Mouse (Mus musculus): ENCODE data around the gene Sowaha. TPM values are rescaled to one million over a fixed set of nuclear protein-coding genes. Genes with fewer than 3 reads are reported as not detected.

Gene Sowaha
- polyA plus RNA-seq, 1 experiment from 2014 or later, result 0.27 TPM

GRCm38 (mm10) chr11:53463551-53464424 is 16.3 kb downstream of the Sowaha start:
- 8% methylated on average over 55 of the region's 55 CpGs for WGBS

DNA sequence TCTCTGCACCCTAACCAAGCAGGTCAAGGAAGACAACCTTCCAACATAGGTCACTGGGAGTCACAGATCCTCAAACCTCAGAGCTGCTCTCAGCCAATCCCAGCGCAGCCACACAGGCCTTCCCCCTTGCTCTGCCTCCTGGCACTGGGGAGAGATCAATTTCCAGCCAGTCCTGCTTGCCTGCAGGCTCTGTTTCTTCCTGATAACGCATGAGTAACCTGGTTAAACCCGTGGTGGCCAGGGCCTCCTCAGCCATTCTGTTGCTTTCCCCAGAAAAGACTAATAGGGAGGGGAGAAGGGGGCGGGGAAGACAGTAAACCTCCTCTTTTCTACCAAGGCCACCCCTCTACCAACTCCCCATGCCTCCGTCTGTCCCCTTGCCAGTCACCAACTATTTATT is 18.3 kb downstream of the Sowaha start:
- ATAC-seq (ENCODE audit: low read depth), result no peak
- Histone ChIP-seq H3K4me3 (no peak overlapping the region), H3K9me3 (0 out of 2 replicates have a peak, but pooled peaks cover 4% of the 10 kb centered on the region), H3K4me1 (replicated peaks) (peaks cover 24% of the 10 kb centered on the region), H3K4me2 (no peak overlapping the region), H3K27ac (replicated peaks) (no peak overlapping the region), H3K36me3 (no peaks in the 10 kb centered on the region), H3K9ac (no peak overlapping the region), H3K27me3 (peaks cover 99% of the 10 kb centered on the region)
- 24% methylated on average over 5 of the region's 5 CpGs for WGBS

More at GRCm38 (mm10) chr11:53463551-53464424, 16.3 kb downstream of the Sowaha start:
- H3K9ac ChIP-seq, result peak overlapping the region; percentile 55
- H3K27ac ChIP-seq (replicated peaks), result no peak overlapping the region
- peaks cover 16% of the 10 kb centered on the region for H3K4me1 ChIP-seq (replicated peaks)
- peak overlapping the region; percentile 43 for H3K4me3 ChIP-seq
- H3K36me3 ChIP-seq, result no peaks in the 10 kb centered on the region
- peak; percentile 6; the same call in 1 of the 2 replicates for ATAC-seq (ENCODE audit: low read depth)
- H3K4me2 ChIP-seq, result peak overlapping the region; percentile 80
- peaks cover 96% of the 10 kb centered on the region for H3K27me3 ChIP-seq
- H3K9me3 ChIP-seq, result 0 out of 2 replicates have a peak, but pooled peaks cover 4% of the 10 kb centered on the region

- no peak overlapping the region for H3K4me2 ChIP-seq
- H3K9me3 ChIP-seq, result 0 out of 2 replicates have a peak, but pooled peaks cover 4% of the 10 kb centered on the region
- H3K9ac ChIP-seq, result no peak overlapping the region
- H3K4me1 ChIP-seq (replicated peaks), result peaks cover 22% of the 10 kb centered on the region
- no peaks in the 10 kb centered on the region for H3K36me3 ChIP-seq
- H3K27me3 ChIP-seq, result peaks cover 100% of the 10 kb centered on the region
- 85% methylated on average over 3 of the region's 3 CpGs for WGBS
- no peak overlapping the region for H3K27ac ChIP-seq (replicated peaks)
- H3K4me3 ChIP-seq, result no peak overlapping the region
- no peak for ATAC-seq (ENCODE audit: low read depth)
These were observed 19.9 kb downstream of the Sowaha start for GRCm38 (mm10) chr11:53460192-53460591.

DNA sequence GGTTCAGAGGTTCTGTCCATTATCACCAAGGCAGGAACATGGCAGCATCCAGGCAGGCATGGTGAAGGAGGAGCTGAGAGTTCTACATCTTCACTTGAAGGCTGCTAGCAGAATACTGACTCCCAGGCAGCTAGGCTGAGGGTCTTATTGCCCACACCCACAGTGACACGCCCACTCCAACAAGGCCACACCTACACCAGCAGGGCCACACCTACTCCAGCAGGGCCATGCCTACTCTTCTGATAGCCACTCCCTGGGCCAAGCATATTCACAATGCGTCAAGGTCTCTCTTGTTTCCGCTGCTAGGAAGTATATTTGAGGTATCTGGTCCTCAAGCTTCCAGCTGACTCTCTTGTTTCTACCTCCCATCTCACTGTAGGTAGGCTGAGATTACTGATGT is 21.1 kb downstream of the Sowaha start:
- H3K9me3 ChIP-seq, result no peaks in the 10 kb centered on the region
- H3K4me2 ChIP-seq, result no peak overlapping the region
- peaks cover 20% of the 10 kb centered on the region for H3K4me1 ChIP-seq (replicated peaks)
- WGBS, result 66% methylated on average over 3 of the region's 3 CpGs
- H3K4me3 ChIP-seq, result no peak overlapping the region
- no peak for ATAC-seq (ENCODE audit: low read depth)
- H3K27me3 ChIP-seq, result peaks cover 96% of the 10 kb centered on the region
- no peak overlapping the region for H3K27ac ChIP-seq (replicated peaks)
- no peaks in the 10 kb centered on the region for H3K36me3 ChIP-seq
- no peak overlapping the region for H3K9ac ChIP-seq

- Histone ChIP-seq H3K4me2 (peak overlapping the region; percentile 65), H3K4me3 (peak overlapping the region; percentile 37), H3K27ac (replicated peaks) (no peak overlapping the region), H3K4me1 (replicated peaks) (peaks cover 10% of the 10 kb centered on the region), H3K36me3 (no peaks in the 10 kb centered on the region), H3K9ac (peak overlapping the region; percentile 68), H3K27me3 (peaks cover 83% of the 10 kb centered on the region), H3K9me3 (no peaks in the 10 kb centered on the region)
- WGBS, result 5% methylated on average over 29 of the region's 29 CpGs
- ATAC-seq (ENCODE audit: low read depth), result 0 out of 2 replicates have a peak, but pooled peaks have one; percentile 13
These were observed 22.6 kb downstream of the Sowaha start for GRCm38 (mm10) chr11:53457372-53457954.

DNA sequence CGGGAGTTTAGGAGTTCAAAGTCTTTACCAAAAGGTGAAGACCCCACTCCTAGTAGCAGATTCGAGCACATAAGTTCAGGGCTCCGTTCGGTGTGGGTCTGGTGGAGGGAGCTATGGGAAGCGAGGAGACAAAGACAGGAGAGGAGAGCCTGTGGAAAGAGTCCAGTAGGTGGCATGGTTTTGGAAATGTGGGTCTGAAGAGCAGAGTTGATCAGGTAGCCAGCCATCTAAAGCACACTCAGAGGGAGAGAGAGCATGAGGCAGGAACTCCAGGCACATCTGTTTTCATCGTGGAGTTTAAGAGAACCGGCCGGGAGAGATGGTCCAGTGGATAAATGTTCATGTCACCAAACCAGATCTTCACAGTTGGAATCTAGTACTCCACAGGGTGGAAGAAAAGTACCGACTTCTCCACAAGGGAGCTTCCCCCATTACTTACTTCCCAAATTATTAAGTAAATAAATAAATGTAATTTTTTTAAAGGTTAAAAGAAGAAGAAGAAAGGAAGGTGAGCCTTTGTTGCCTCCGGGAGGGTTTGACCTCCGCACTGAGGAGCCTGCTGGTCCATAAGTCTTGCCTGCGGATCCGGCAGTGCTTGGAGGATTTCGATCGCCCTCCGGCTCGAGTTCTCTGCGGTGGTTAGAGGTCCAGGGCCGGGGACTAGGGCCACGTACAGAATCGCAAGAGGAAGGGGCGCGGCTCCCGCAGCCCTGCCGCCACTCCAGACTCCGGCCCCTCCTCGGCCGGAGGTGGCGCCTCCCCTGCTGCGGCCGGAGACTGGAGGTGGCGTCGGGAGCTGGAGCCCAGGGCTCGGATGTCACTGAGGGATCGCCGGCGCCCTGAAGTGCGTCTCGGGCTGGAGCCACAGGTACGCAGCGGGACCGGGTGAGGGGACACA is 23.4 kb downstream of the Sowaha start, which contains the start of the genes Gm10447 and Shroom1:
TSS of gene Gm10447 (minus strand) at position 637 of the 898 bp plus-strand sequence.
TSS of gene Shroom1 (plus strand) at position 732 of the 898 bp plus-strand sequence.
- Histone ChIP-seq H3K4me1 (replicated peaks) (peaks cover 10% of the 10 kb centered on the region), H3K27ac (replicated peaks) (no peak within 1 kb of the TSS), H3K4me2 (peak within 1 kb of the TSS; percentile 65), H3K9ac (peak within 1 kb of the TSS; percentile 68), H3K9me3 (no peaks in the 10 kb centered on the region), H3K36me3 (no peaks in the 10 kb centered on the region), H3K4me3 (peak within 1 kb of the TSS; percentile 37), H3K27me3 (peaks cover 78% of the 10 kb centered on the region)
- WGBS, result 4% methylated on average over 42 of the region's 42 CpGs
- peak; percentile 61 for ATAC-seq (ENCODE audit: low read depth)

- Histone ChIP-seq H3K9ac (no peak overlapping the region), H3K9me3 (no peaks in the 10 kb centered on the region), H3K36me3 (no peaks in the 10 kb centered on the region), H3K4me1 (replicated peaks) (peaks cover 10% of the 10 kb centered on the region), H3K4me2 (no peak overlapping the region), H3K27me3 (peaks cover 41% of the 10 kb centered on the region), H3K27ac (replicated peaks) (no peak overlapping the region), H3K4me3 (no peak overlapping the region)
- 87% methylated on average over 5 of the region's 5 CpGs for WGBS
- ATAC-seq (ENCODE audit: low read depth), result no peak
These were observed 27.0 kb downstream of the Sowaha start for GRCm38 (mm10) chr11:53453031-53453430.

GRCm38 (mm10) chr11:53452396-53452795 is 27.7 kb downstream of the Sowaha start:
- Histone ChIP-seq H3K4me3 (no peak overlapping the region), H3K9ac (no peak overlapping the region), H3K36me3 (no peaks in the 10 kb centered on the region), H3K4me2 (no peak overlapping the region), H3K4me1 (replicated peaks) (peaks cover 9% of the 10 kb centered on the region), H3K27ac (replicated peaks) (no peak overlapping the region), H3K9me3 (no peaks in the 10 kb centered on the region), H3K27me3 (peaks cover 34% of the 10 kb centered on the region)
- 95% methylated on average over 9 of the region's 9 CpGs for WGBS
- ATAC-seq (ENCODE audit: low read depth), result no peak

GRCm38 (mm10) chr11:53451361-53451760 is 28.7 kb downstream of the Sowaha start:
- no peak overlapping the region for H3K27ac ChIP-seq (replicated peaks)
- peaks cover 24% of the 10 kb centered on the region for H3K27me3 ChIP-seq
- H3K4me3 ChIP-seq, result no peak overlapping the region
- H3K36me3 ChIP-seq, result no peaks in the 10 kb centered on the region
- H3K9me3 ChIP-seq, result no peaks in the 10 kb centered on the region
- H3K9ac ChIP-seq, result no peak overlapping the region
- H3K4me1 ChIP-seq (replicated peaks), result no peaks in the 10 kb centered on the region
- H3K4me2 ChIP-seq, result no peak overlapping the region
- WGBS, result 75% methylated on average over 2 of the region's 2 CpGs
- no peak for ATAC-seq (ENCODE audit: low read depth)

GRCm38 (mm10) chr11:53450070-53450705 is 29.9 kb downstream of the Sowaha start:
- H3K27me3 ChIP-seq, result peaks cover 12% of the 10 kb centered on the region
- no peak for ATAC-seq (ENCODE audit: low read depth)
- 66% methylated on average over 15 of the region's 15 CpGs for WGBS

DNA sequence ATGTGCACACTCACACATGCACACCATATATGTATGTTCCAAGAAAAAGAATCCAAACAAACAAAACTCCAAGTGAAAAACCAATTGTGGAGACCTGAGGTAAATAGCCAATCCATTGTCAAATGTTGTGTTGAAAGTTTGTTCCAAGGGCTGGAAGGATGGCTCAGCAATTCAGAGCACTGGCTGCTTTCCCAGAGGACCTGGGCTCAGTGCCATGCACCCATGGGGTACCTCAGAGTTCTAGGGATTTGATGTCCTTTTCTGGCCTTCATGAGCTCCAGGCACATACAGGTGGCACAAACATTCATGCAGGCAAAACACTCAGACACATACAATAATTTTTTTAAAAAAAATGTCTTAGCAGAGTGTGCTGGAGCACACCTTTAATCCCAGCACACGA is 31.5 kb downstream of the Sowaha start:
- Histone ChIP-seq H3K9ac (no peak overlapping the region), H3K4me1 (replicated peaks) (no peaks in the 10 kb centered on the region), H3K4me3 (no peak overlapping the region), H3K9me3 (no peaks in the 10 kb centered on the region), H3K27me3 (0 out of 2 replicates have a peak, but pooled peaks cover 5% of the 10 kb centered on the region), H3K36me3 (no peaks in the 10 kb centered on the region), H3K27ac (replicated peaks) (no peak overlapping the region), H3K4me2 (no peak overlapping the region)
- ATAC-seq (ENCODE audit: low read depth), result no peak
- WGBS, result 87% methylated on average over 1 of the region's 1 CpGs

More at GRCm38 (mm10) chr11:53450070-53450705, 29.9 kb downstream of the Sowaha start:
- Histone ChIP-seq H3K4me2 (no peak overlapping the region), H3K4me3 (no peak overlapping the region), H3K9me3 (no peaks in the 10 kb centered on the region), H3K4me1 (replicated peaks) (no peaks in the 10 kb centered on the region), H3K9ac (no peak overlapping the region), H3K27ac (replicated peaks) (no peak overlapping the region), H3K36me3 (no peaks in the 10 kb centered on the region)

All from neural tube, embryonic 13.5 days (tissue).